Mouse (Mus musculus): ENCODE measurements around the gene Prdm1.

Prdm1 gene

DNA sequence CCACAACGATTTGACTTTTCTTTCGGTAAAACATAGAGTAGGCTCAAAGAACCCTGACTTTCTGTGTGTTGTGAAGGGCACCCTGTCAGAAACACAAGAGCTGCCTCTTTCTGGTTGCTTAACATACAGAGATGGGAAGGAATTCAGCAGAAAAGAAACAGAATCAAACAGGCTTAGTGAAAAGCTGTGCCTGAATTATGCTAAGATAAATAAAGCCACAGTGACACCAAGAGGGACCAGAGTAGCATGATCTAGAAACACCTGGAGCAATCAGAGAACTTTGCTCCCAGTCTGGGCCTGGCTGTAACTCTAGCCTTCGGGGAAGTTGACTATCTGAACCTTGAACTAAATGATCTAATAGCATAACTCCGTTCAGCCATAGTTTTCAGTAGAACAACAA is 73.5 kb downstream of the Prdm1 start:
- no peak for DNase-seq

DNA sequence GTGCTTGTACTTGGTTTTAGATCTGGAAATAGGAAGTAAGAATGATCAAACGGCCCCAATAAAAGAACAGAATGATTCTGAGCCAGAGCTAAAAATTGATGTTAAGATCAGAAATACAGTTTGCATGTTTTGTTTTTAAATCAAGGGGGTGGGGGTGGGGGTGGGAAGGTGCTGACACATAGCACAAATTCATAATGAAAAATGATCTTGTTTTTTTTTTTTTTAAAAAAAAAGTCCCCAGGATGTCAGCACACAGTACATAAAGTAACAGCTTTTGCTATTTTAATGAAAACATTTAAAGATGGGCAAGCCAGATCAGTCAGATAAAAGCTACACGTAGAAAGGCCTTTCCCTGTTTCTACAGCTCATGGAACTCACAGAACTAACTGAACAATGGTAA is 74.2 kb downstream of the Prdm1 start:
- DNase-seq = no peak

DNA sequence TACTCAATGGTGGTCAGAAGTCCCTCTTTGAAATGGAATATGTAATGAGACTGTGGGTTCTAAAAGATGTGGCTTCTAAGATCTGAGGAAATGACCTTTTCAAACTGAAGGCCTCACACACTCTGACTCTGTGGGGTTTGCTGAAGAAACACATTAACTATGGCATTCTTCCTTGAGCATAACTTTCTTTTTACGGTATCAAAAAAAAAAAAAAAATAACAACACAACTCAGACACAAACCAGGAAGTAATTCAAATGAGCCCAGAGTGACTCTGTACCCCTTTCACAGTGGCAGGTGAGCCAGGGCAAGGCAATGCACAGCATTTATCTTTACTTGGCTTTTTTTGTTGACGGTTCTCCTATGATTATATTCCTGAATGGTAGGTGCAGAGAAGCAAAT is 77.5 kb downstream of the Prdm1 start:
- no peak for DNase-seq

DNA sequence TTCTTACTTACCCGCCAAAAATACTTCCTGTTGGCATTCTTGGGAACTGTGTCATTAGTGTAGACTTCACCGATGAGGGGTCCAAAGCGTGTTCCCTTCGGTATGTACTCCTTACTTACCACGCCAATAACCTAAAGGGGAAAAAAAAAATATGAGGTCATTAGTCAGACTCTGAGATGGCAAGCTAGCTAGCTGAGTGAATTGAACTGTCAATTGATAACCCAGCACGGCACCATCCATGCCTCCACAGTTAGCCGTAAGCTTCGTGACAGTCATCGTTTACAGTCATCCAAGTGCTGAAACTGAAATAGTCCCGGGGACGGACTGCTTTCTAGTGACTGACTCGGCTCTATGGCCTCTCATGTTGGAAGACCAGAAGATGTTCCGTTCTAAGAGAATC is 78.2 kb downstream of the Prdm1 start:
- DNase-seq = no peak

DNA sequence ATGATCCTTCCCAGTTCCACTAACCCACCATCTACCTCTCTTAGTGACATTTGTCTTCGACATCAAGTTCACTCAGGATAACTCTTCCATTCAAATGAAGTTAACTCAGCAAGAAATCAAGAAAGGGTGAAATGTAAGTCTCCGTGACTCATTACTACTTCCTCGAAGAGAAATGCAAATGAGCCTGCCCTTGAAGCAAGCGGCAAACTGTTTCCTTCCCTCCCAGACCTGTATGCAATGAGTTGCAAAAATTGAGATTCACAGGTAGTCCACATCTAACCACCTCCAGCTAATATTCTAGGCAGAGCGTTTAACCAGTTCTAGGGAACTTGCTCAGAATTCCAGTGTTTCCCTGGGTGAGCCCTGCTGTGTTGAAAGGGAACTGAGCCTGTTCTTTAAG is 78.6 kb downstream of the Prdm1 start:
- DNase-seq = no peak

DNA sequence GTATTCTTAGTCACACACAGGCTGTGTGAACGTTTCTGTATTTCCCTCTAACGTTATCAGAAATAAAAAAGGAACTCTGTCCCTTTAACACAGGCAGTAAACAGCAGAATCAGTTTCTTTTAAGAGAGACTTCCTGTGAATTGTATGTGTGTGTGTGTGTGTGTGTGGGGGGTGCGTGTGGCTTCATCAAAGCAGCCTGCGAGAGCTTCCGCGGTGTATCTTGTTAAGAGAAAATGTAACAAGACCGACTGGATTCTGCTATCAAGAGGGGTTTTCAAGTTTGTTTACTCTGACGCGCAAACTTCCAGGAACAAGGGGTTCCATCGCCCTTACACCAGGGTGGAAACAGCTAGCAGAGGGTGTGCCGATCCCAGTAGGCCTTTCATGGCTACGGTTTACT is 80.1 kb downstream of the Prdm1 start:
- DNase-seq = no peak

DNA sequence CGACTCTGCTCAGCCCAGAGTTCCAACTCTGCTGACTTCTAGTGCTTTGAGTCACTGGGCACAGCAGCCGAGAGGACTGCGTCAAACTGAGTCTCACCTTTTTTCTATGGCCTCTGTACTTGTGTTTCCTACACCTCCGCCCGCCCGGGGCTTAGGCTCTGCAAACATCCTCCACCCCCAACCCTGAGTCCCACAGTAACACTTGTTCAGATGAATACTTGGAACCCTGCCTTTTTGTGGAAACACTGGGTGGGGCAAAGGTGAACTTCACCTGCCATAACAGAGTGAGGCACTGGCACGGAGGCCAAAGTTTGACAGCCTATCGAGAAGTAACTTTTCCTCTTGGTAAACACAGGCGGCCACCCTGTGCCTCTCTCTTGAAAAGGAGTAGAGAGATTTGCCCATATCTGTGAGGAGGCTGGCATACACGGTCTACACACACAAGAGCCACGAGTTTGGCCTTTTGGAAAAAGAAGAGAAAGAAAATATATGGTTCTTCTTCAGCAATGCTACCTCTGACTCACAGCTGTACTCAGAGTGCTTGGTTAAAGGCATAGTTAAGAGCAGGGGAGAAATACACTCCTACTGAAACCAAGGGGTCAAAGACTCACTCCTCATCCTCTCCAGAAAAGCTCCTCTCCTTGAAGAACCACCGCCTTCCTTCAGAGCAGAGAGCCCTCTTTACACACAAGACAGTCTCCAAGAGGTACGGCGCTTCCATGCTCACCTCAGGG is 80.7 kb downstream of the Prdm1 start:
- DNase-seq = no peak

DNA sequence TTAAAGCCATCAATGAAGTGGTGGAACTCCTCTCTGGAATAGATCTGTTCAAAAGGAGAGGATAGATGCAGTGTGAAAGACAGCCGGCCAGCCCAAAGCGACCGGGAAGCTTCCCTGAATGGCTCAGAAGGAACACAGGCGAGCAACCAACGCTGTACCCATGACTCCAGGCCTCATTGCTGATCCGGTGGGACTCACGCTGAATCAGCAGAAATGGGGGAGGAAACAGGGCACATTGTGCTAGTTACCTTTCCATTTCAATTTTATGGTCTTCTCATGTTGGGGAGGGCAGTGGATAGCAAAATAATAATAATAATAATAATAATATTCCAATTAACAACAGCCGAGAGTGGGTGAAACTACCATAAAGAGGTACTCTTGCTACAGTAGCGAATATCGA is 81.3 kb downstream of the Prdm1 start:
- no peak for DNase-seq

DNA sequence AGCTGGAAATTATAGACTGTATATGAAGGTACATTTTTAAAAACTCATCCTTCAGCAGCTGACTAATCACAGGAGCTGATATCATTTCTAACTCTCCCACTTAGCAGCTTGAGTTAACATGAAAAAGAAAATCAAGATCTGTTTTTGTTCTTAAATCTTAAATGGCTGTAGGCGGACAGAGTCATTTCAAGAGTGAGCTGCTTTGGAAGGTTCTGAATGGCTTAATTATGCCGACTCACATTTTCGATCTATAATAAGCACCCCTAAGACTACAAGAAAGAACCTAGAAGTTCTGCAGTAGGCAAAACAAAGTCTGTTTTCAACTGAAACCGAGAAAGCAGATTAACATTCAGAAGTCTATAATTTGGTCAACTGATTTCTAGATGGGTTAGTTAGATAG is 83.9 kb downstream of the Prdm1 start:
- no peak for DNase-seq

DNA sequence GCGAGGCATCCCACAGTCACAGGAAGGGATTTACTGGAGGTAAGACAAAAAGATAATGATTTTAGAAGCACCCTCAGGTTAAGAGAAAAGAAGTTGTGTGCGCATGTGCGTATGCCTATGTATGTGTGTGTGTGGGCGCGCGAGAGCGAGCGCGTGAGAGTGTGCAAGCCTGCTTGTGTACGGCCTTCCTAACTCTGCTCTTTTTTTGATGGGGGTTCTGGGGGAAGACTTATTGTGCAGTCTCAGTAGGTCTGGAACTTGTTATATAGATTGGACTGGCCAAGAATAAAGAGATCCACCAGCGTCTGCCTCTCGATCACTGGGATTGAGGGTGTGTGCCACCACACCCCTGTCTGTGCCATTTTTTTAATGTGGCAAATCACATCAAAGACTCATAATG is 84.6 kb downstream of the Prdm1 start:
- DNase-seq = no peak

DNA sequence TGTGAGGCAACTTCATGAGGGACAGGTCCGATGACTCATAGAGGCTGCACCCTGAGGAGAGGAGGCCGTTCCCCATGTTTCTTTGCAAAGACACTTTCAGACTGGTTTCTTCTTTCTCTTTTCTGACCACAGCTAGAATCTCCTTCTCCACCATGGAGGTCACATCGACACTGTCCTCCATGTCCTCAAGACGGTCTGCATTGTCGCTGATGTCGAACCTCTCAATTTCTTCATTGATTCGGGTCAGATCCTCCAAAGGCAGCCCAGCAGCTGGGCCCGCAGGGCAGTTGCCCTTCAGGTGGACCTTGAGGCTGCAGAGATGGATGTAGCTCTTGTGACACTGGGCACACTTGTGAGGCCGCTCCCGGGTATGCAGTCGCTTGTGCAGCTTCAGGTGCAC is 88.6 kb downstream of the Prdm1 start:
- no peak for DNase-seq

DNA sequence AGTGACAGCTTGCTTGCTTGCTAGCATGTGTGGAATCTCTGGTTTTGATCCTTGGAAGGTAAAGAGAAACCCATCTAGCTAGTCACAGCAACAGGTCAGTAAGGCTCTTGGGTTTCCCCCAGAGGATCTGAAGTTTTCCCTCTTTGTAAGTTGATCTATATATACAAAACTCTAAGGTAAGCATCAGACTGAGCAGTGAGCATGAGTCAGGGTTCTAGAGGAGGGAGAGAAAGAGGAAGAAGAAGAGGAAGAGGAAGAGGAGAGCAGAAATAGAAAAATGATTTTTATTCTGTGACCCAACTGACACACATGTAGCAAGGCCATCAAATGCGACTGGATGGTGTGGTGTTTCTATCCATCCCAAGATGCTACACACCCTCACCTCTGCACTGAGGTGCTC is 90.7 kb downstream of the Prdm1 start:
- no peak for DNase-seq

DNA sequence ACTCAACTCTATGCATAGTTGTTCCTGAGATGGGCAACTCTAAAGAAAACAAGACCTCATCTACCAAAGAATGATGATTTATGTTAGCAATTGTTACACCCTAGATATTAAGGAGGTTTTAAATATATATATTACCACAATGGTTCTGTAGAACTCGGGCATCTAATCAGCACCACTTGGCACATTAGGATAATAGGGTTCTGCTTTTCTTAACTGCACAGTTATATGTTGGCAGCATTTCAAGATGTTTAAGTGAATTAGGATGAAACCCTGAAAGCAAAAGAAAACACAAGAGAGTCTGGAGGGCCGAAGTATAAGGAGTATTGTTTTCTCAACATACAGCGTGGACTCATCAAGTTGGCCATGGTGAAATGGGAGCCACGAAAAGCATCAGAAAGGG is 92.3 kb downstream of the Prdm1 start:
- DNase-seq = no peak

DNA sequence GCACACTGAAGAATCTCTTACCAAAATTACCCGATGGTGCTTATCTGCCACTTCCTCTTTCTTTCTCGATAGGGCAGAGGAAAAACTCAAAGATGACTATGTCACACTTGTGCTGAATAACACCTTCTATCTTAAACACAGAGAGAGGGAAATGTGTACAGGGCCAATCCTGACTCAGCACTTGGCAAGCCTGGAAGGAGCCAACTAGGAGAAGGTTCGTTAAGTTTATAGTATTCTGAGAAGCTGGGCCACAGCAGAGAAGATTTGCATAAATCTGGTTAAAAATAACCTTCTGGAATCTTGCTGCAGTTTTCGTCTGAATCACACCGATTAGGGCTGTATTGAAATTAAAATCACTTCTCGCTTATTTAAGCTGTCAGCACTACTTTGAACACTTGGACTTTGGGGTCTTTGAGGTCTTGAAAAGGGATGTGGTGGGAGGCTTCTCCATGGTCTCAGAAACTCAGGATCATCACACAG is 93.6 kb downstream of the Prdm1 start:
- DNase-seq = no peak

DNA sequence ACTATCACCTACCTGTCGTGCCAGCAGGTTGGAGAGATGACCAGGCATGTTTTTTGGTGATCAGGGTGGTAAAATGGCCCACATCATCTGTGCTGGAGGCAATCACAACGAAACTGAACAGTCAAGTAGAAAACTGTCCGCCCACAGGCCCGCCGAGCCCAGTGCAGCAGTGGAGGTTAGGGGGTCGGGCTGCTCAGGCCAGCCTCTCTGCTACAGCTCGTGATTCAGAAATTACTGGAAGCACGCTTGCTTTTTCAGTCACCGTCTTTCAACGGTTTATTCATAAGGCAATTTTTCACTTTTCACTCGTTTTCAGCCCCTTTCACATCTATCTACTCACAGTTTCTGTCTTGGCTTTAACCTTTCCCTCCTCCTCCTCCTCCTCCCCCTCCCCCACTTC is 96.1 kb downstream of the Prdm1 start:
- no peak for DNase-seq

DNA sequence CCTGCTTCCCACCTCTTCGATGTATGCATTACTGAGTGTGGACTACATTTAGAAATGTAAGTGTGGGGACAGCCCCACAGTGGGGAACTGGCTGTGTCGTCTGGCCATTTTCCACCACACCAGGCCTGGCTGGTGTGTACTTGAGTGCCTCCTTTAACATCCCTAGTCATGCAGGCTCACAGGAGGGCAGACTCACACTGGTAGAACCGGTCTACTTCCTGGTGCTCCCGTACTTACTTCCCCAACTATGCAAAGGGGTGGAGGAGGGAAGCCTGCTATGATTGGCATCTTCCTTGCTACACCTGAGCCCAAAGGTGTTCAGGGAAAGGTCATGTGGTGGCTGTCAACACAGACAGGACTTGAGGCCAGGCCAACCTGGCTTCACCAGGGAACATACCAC is 96.6 kb downstream of the Prdm1 start:
- DNase-seq = no peak

DNA sequence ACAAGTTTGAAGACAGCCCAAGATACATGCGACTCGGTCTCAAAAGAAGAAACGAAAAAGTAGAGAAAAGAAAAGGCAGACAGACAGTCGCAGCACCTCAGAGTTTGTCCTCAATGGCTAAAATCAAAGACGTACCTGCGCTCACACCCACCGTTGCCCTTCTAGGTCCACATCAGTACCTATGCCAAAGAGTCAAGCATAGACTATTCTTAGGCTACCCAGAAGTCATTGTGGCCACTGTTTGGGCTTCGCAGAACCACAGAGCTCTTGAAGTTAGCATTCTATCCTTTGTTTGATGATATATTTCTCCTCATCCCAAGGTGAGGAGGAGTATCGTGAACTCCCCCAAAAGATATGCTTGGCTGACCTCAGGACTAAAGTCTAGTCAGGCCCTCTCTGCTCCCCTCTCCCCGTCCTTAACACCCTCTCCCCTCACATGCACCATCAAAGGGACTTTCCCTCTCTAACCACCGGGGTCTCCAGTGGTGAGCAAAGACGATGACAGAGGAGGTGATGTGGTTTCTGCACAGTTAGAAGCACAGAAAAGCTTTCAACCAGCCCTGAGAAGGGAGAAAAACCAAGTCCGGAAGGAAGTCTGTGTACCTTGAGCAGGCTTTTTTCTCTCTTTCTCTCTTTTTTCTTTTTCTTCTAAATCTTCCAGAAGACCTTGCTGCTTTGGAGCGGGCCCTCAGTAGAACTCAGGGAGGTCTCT is 99.0 kb downstream of the Prdm1 start:
- DNase-seq = no peak

DNA sequence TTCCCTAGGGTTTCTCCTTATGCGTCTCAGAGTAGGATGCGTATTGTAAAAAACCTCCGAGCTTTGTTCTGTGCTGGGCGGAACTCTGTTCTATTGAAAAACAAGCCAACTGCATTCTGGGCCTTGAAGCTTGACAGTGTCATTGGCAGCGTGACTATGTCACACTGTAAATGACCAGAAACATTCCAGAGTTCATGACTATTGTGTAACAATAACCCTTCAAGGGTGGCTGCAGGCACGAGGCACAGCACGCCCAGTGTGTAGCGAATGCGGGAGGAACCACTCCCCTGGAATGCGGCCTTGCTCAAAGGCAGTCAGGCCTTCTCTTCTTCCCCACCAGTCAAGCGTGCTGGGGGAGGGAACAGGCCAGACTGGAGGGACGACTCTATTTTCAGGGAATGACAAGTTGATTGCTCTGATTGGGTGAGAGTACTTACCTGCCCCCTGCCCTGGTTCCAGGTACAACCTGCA is 100.4 kb downstream of the Prdm1 start:
- DNase-seq = no peak

DNA sequence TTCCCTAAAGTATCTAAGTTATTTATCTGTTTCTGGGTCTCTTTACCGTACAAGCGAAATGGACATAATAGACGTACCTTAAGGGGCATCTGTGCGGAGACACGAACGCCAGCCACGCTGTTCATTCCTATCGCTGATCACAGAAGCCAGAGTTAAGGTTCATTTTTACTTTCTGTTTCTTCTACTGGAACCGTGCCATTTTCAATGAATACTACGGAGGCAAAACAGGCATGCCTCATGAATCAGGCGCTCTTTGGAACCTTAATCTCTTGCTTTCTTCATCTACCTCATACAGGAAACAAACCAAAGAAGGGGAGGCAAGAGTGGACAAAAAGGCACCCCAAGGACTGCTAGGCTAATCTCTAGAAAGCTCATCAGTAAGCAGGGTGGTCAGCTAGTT is 100.9 kb downstream of the Prdm1 start:
- no peak for DNase-seq

DNA sequence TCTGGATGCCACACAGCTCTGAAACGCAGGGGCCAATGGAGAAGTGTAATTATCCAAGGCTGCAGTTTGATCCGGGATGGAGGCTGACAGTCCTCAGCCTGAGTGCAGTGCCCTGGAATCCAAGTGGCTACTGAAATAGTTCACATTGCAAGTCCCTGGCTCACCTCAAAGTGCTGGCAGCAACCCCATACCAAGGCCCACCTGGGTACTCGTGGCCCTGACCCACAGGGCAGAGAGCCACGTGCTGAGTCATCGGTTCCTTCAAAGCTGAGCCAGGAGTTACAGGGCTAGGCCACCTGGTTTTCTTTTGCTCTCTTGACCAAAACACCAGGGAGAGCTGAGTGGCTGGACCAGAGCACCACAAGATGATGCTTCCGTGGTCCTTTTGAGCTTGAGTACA is 103.3 kb downstream of the Prdm1 start:
- no peak for DNase-seq

DNA sequence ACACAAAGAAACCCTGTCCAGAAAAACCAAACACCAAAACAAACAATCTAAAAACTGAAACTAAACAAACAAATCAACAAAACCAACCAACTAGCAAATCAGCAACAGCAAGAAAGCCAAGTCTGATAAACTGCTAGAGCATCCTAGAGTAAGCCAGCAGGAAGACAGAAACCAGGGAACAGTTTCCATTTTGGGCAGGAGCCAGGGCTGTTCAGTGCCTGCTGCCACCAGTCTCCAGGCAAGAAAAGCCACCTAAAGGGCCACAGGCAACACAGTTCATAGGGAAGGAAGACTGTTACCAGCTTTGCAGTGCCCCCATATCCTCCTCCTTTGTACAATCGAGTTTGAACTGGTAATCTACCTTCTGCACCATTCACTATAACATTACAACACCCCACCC is 106.4 kb downstream of the Prdm1 start:
- DNase-seq = no peak

DNA sequence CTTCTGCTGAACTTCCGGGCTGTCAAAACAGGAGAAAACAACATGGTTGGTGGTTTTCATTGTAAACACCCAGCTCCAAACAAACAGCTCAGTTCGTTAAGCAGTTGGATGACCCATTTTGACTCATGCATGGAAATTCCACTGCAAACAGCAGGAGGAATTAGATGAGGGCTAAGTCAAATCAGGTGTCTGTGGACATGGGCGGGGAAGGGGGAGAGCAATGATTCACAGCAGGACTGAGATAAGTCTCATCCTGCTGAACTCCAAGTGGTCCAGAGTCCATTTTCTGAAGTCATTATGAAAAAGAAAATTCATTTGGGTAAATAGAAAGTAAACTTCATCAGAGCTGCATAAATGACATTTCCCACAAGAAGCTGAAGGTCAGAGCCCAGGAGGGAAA is 108.1 kb downstream of the Prdm1 start:
- no peak for DNase-seq

DNA sequence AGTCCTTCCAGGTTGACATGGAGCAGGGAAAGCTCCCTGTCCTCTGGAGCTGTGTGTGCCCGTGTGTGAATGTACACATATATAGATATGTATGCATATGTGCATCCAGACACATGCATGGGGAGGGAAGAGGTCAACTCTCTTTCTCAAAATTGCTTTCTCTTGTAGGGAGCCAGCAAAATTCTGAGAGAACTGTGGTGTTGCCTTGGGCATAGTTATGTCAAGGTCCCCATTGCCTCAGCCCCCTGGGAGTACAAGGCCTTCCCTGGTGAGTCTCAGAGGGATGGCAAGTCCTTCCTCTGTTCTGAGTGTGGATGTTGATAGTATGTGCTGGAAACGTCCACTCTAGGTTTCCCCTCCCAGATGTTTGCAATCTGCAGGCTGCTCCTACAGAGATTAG is 109.4 kb downstream of the Prdm1 start:
- DNase-seq = no peak

DNA sequence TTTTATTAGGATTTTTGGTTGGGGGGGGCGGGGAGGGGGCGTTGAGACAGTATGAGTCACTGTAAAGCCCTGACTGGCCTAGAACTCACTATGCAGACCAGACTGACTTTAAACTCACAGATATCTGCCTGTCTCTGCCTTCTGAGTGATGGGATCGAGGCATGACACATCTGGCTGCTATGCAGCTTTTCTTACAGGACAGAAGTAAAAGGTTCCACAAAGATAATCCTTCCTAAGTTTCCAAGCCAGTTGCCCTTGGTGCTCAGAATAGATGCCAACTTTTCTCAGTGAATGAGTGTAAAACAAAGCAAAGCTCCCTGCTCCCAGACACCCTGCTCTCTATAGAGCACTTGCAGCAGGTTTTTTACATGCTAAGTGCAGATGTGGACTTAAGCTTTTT is 112.7 kb downstream of the Prdm1 start:
- DNase-seq = no peak

DNA sequence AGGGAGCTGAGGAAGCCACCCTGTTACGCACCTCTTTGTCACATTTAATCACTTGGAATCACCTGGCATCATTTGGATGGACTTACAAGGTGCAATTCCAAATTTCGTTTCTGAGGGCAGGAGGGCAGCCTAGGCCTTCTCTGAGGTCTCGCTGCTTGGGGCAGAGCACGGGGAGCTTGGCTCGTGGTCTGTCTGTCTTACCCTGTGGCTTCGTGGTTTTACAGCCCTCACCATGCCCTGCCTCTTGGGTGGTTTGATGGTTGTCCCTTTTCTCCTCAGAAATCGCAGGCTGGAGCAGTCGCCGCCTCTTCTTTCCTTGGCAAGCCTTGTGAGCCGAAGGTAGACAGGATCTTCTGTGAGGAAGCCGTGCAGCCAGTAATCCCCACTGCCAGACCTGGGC is 118.3 kb downstream of the Prdm1 start:
- DNase-seq = no peak

All from cerebellum, adult 9-10 months (tissue).